Mouse (Mus musculus) embryonic facial prominence, embryonic 13.5 days (tissue): ENCODE data around the gene Trpc3. TPM values are rescaled to one million over a fixed set of nuclear protein-coding genes. Genes with fewer than 3 reads are reported as not detected.

Source experiments
- ATAC-seq: fragments of 200-750 bp; cut with Nextera tagmentation; 2 replicates; pipeline ENCODE4 v1.8.0; 2017; ENCODE audit warnings: low read depth; ENCODE audit not compliant: insufficient number of reproducible peaks, insufficient read depth, low FRiP score, low TSS enrichment
- H3K27ac ChIP-seq: fragments of 300-500 bp; sonication (generic); 2 replicates; pipeline ENCODE4 v1.5.1; 2015; ENCODE audit warnings: moderate library complexity, mild to moderate bottlenecking, inconsistent platforms
- H3K27me3 ChIP-seq: fragments of 300-500 bp; sonication (generic); 2 replicates; pipeline ENCODE4 v1.6.1; 2015; ENCODE audit warnings: mild to moderate bottlenecking, inconsistent platforms
- H3K36me3 ChIP-seq: fragments of 300-500 bp; sonication (generic); 2 replicates; pipeline ENCODE4 v1.6.1; 2015; ENCODE audit warnings: mild to moderate bottlenecking, inconsistent platforms
- H3K4me1 ChIP-seq: fragments of 300-500 bp; sonication (generic); 2 replicates; pipeline ENCODE4 v1.6.1; 2015; ENCODE audit warnings: inconsistent platforms
- H3K4me2 ChIP-seq: fragments of 300-500 bp; sonication (generic); 2 replicates; pipeline ENCODE4 v1.6.1; 2015; ENCODE audit warnings: moderate library complexity, mild to moderate bottlenecking, inconsistent platforms
- H3K4me3 ChIP-seq: fragments of 300-500 bp; sonication (generic); 2 replicates; pipeline ENCODE4 v1.5.1; 2015; ENCODE audit warnings: mild to moderate bottlenecking, inconsistent platforms
- H3K9ac ChIP-seq: fragments of 300-500 bp; sonication (generic); 2 replicates; pipeline ENCODE4 v1.6.1; 2015; ENCODE audit warnings: mild to moderate bottlenecking, inconsistent platforms
- H3K9me3 ChIP-seq: fragments of 300-500 bp; sonication (generic); 2 replicates; pipeline ENCODE4 v1.6.1; 2016; ENCODE audit warnings: inconsistent platforms
- WGBS: fragments of 180-500 bp; shearing (Covaris S2); methylation state at CpG from one replicate; pipeline ENCODE4 v1.1.7; 2015; ENCODE audit warnings: mixed read lengths; 5-methylcytosine and 5-hydroxymethylcytosine counted together
- polyA plus RNA-seq: library from polyadenylated mRNA; unstranded; fragments of >200 nt; fragmentation: Nextera tagmentation; extraction: Ambion mirVana; gene quantifications from 2 replicates; pipeline ENCODE4 v1.2.1, GENCODE M21; 2015

Gene Trpc3
- polyA plus RNA-seq, 1 experiment from 2014 or later = 3.6 TPM

DNA sequence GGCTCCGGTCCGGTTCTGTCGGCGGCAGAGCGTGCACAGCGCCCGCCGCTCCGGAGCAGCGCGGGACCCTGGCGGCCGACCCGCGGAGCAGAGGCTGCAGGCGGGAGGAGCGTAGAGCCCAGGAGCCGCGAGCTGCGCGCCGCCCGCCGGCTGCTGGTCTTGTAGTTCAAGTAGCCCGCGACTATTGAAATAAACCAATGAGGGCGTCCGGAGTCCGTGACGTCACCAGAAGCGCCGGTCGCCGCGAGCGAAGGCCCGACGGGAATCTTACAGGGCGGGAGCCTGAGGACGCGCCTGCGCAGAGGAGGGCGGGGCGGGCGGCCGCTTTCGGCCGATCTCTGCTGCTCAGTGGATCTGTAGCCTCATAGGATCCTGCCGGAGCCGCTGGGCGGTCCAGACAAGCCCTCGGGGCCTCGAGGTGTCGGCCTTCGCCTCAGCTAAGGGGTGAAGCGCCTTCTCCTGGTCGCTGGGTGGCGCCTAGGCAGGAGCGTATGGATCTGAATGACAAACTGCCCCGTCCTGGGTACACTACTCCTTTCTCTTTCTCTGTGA is 118.1 kb downstream of the Trpc3 start, which contains the start of gene Ccna2:
Ccna2 (minus strand) TSS at position 324 of the 552 bp plus-strand sequence.
- H3K9ac ChIP-seq = peak within 1 kb of the TSS; percentile 88

GRCm38 (mm10) chr3:36571361-36571826 is 118.6 kb downstream of the Trpc3 start:
- ATAC-seq = peak; percentile 34
- Histone ChIP-seq H3K9me3 (no peaks in the 10 kb centered on the region), H3K27ac (peak overlapping the region; percentile 84), H3K4me1 (peaks cover 21% of the 10 kb centered on the region), H3K4me2 (peak overlapping the region; percentile 84), H3K9ac (peak overlapping the region; percentile 88), H3K36me3 (peaks cover 36% of the 10 kb centered on the region), H3K4me3 (peak overlapping the region; percentile 91), H3K27me3 (no peaks in the 10 kb centered on the region)
- WGBS = under 1% methylated on average over 46 of the region's 46 CpGs

More for the DNA sequence above, 118.1 kb downstream of the Trpc3 start, which contains the start of gene Ccna2:
- Histone ChIP-seq H3K4me1 (peaks cover 21% of the 10 kb centered on the region), H3K4me3 (peak within 1 kb of the TSS; percentile 91), H3K9me3 (no peaks in the 10 kb centered on the region), H3K27ac (peak within 1 kb of the TSS; percentile 84), H3K4me2 (peak within 1 kb of the TSS; percentile 84), H3K36me3 (peaks cover 31% of the 10 kb centered on the region), H3K27me3 (no peaks in the 10 kb centered on the region)
- peak; percentile 100 for ATAC-seq
- under 1% methylated on average over 60 of the region's 60 CpGs for WGBS

Other genes with a start within 250 kb of the Trpc3 start
- gene Anxa5, start 214.3 kb downstream of the Trpc3 start, polyA plus RNA-seq = 327 and 355 TPM in 2 replicates
- 0.89 and 1.4 TPM in 2 replicates for gene 1810062G17Rik, start 214.2 kb downstream of the Trpc3 start, polyA plus RNA-seq
- gene Gm11549, start 168.4 kb downstream of the Trpc3 start, polyA plus RNA-seq = 0.07 and 0.18 TPM in 2 replicates
- 69.3 and 73.7 TPM in 2 replicates for gene Exosc9, start 137.6 kb downstream of the Trpc3 start, polyA plus RNA-seq
- 171 and 175 TPM in 2 replicates for gene Ccna2, start 118.0 kb downstream of the Trpc3 start, polyA plus RNA-seq
- 20.3 and 20.5 TPM in 2 replicates for gene Bbs7, start 76.7 kb downstream of the Trpc3 start, polyA plus RNA-seq
- 58.0 and 61.0 TPM in 2 replicates for gene 4932438A13Rik, start 172.9 kb upstream of the Trpc3 start, polyA plus RNA-seq